Mouse (Mus musculus) cerebellum, adult 2 months (tissue): ENCODE measurements at regions not wholly inside any gene's neighbourhood (a gene's known extent, or its start where the extent isn't known, plus 50 kb on each side); places are given as distances from the start of the nearest gene placed in this dataset.

ENCODE experiments used
- CTCF ChIP-seq: fragments of 200-500 bp; IDR thresholded peaks from 2 replicates; pipeline ENCODE4 v1.5.1; 2011; ENCODE audit warnings: low read depth, mild to moderate bottlenecking, control low read depth, low read length, moderate library complexity, borderline replicate concordance; ENCODE audit not compliant: insufficient read depth
- POLR2A ChIP-seq: fragments of 200-500 bp; IDR thresholded peaks from 2 replicates; pipeline ENCODE4 v1.6.1; 2011; ENCODE audit warnings: low read length, control low read depth, borderline replicate concordance; ENCODE audit not compliant: insufficient read depth

DNA sequence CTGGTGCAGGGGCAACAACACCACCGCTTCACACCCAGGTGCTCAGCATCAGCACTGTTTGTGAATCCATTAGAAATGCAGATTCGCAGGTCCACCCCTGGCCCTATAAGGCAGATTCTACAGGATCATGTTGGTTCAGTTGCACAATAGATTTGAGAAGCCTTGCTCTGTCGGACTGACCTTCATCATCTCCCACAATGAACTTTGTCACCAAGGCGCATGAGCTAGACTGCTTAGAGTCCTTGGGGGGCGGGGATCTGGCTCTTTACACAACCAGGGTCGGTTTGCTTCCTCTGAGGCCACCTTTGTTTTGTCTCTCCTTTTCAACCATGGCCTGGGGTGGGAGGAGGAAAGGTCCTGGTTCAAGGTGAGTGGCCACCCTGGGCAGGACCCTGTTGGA is 209.7 kb downstream of the Igsf11 start:
- TF ChIP-seq CTCF, result no peak
- TF ChIP-seq POLR2A, result no peak
